Mouse (Mus musculus) lung, embryonic 15.5 days (tissue): ENCODE data around the gene 2310061N02Rik. TPM values are rescaled to one million over a fixed set of nuclear protein-coding genes. Genes with fewer than 3 reads are reported as not detected.

Experiments used
- ATAC-seq: fragments of 200-750 bp; cut with Nextera tagmentation; 2 replicates; pipeline ENCODE4 v1.8.0; 2017; ENCODE audit warnings: moderate number of reproducible peaks, borderline replicate concordance; ENCODE audit not compliant: low FRiP score, low TSS enrichment; ENCODE audit errors: extremely low read depth
- H3K27ac ChIP-seq: fragments of 300-500 bp; sonication (generic); 2 replicates; pipeline ENCODE4 v1.5.1; 2015; ENCODE audit warnings: moderate library complexity, mild to moderate bottlenecking, inconsistent platforms
- H3K27me3 ChIP-seq: fragments of 300-500 bp; sonication (generic); 2 replicates; pipeline ENCODE4 v1.6.1; 2015; ENCODE audit warnings: inconsistent platforms
- H3K36me3 ChIP-seq: fragments of 300-500 bp; sonication (generic); 2 replicates; pipeline ENCODE4 v1.6.1; 2015; ENCODE audit warnings: inconsistent platforms
- H3K4me1 ChIP-seq: fragments of 300-500 bp; sonication (generic); 2 replicates; pipeline ENCODE4 v1.6.1; 2015; ENCODE audit warnings: inconsistent platforms
- H3K4me2 ChIP-seq: fragments of 300-500 bp; sonication (generic); 2 replicates; pipeline ENCODE4 v1.6.1; 2015; ENCODE audit warnings: inconsistent platforms, mild to moderate bottlenecking, moderate library complexity
- H3K4me3 ChIP-seq: fragments of 300-500 bp; sonication (generic); 2 replicates; pipeline ENCODE4 v1.5.1; 2015; ENCODE audit warnings: mild to moderate bottlenecking, inconsistent platforms
- H3K9ac ChIP-seq: fragments of 300-500 bp; sonication (generic); 2 replicates; pipeline ENCODE4 v1.6.1; 2015; ENCODE audit warnings: inconsistent platforms
- H3K9me3 ChIP-seq: fragments of 300-500 bp; sonication (generic); 2 replicates; pipeline ENCODE4 v1.6.1; 2016; ENCODE audit warnings: inconsistent platforms
- WGBS: fragments of 180-500 bp; shearing (Covaris S2); methylation state at CpG from one replicate; pipeline ENCODE4 v1.1.7; 2015; 5-methylcytosine and 5-hydroxymethylcytosine counted together
- polyA plus RNA-seq: library from polyadenylated mRNA; unstranded; fragments of >200 nt; fragmentation: Nextera tagmentation; extraction: Ambion mirVana; gene quantifications from 2 replicates; pipeline ENCODE4 v1.2.1, GENCODE M21; 2015

Gene 2310061N02Rik
- polyA plus RNA-seq, 1 experiment from 2014 or later = not detected

DNA sequence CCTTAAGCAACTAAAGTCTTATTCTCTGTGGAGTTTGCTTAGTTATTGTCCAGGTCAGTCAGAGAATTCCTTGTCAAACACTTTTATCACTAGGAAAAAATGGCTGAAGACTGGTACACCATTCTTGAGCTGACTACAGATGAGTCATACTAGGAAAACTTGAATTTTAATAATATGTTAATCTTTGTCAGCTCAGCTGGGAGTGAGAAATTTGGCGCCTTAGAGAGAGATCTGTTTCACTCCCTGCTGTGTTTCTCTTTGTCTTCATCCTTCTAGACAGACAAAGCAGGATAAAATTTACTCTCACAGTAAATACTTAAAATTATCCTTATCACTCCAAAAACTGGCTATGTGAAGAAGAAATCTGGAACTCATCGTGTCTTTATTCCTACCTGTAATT is 26.5 kb downstream of the 2310061N02Rik start:
- no peak overlapping the region for H3K27ac ChIP-seq
- no peak overlapping the region for H3K4me2 ChIP-seq
- H3K9me3 ChIP-seq = no peaks in the 10 kb centered on the region
- no peaks in the 10 kb centered on the region for H3K4me1 ChIP-seq
- 60% methylated on average over 2 of the region's 2 CpGs for WGBS
- no peaks in the 10 kb centered on the region for H3K27me3 ChIP-seq
- no peak overlapping the region for H3K9ac ChIP-seq
- no peak overlapping the region for H3K4me3 ChIP-seq
- no peak for ATAC-seq
- H3K36me3 ChIP-seq = no peaks in the 10 kb centered on the region

GRCm38 (mm10) chr16:88679099-88679498 is 28.7 kb downstream of the 2310061N02Rik start:
- no peak for ATAC-seq
- no peak overlapping the region for H3K4me3 ChIP-seq
- WGBS = 81% methylated on average over 6 of the region's 6 CpGs

GRCm38 (mm10) chr16:88671571-88671970 is 36.2 kb downstream of the 2310061N02Rik start, which contains the start of gene Krtap27-1:
TSS of gene Krtap27-1 (minus strand) at chr16:88671671.
- Histone ChIP-seq H3K9me3 (no peaks in the 10 kb centered on the region), H3K9ac (no peak within 1 kb of the TSS), H3K4me2 (no peak within 1 kb of the TSS), H3K27me3 (no peaks in the 10 kb centered on the region), H3K4me1 (no peaks in the 10 kb centered on the region), H3K4me3 (no peak within 1 kb of the TSS), H3K27ac (no peak within 1 kb of the TSS), H3K36me3 (no peaks in the 10 kb centered on the region)
- no peak for ATAC-seq
- WGBS = 85% methylated on average over 4 of the region's 4 CpGs

More at GRCm38 (mm10) chr16:88679099-88679498, 28.7 kb downstream of the 2310061N02Rik start:
- Histone ChIP-seq H3K36me3 (no peaks in the 10 kb centered on the region), H3K27me3 (no peaks in the 10 kb centered on the region), H3K4me1 (no peaks in the 10 kb centered on the region), H3K27ac (no peak overlapping the region), H3K4me2 (no peak overlapping the region), H3K9ac (no peak overlapping the region), H3K9me3 (no peaks in the 10 kb centered on the region)

- 0 out of 2 replicates have a peak, but pooled peaks cover 4% of the 10 kb centered on the region for H3K4me1 ChIP-seq
- H3K4me2 ChIP-seq = no peak overlapping the region
- H3K27me3 ChIP-seq = no peaks in the 10 kb centered on the region
- no peaks in the 10 kb centered on the region for H3K9me3 ChIP-seq
- no peak overlapping the region for H3K4me3 ChIP-seq
- ATAC-seq = peak; percentile 39
- WGBS = 32% methylated on average over 1 of the region's 1 CpGs
- H3K27ac ChIP-seq = no peak overlapping the region
- no peak overlapping the region for H3K9ac ChIP-seq
- H3K36me3 ChIP-seq = no peaks in the 10 kb centered on the region
Measured at GRCm38 (mm10) chr16:88657426-88657825, 50.3 kb downstream of the 2310061N02Rik start.

Other genes with a start within 250 kb of the 2310061N02Rik start
- not detected in 2 replicates for gene Cldn17, start 201.0 kb downstream of the 2310061N02Rik start, polyA plus RNA-seq
- 3.2 and 3.7 TPM in 2 replicates for gene Cldn8, start 144.8 kb downstream of the 2310061N02Rik start, polyA plus RNA-seq
- not detected in 2 replicates for gene Krtap24-1, start 95.7 kb downstream of the 2310061N02Rik start, polyA plus RNA-seq
- gene 2310079G19Rik, start 80.3 kb downstream of the 2310061N02Rik start, polyA plus RNA-seq = not detected in 2 replicates
- not detected in 2 replicates for gene Krtap26-1, start 60.2 kb downstream of the 2310061N02Rik start, polyA plus RNA-seq
- not detected in 2 replicates for gene Krtap27-1, start 36.3 kb downstream of the 2310061N02Rik start, polyA plus RNA-seq
- not detected in 2 replicates for gene Krtap13-1, start 20.9 kb upstream of the 2310061N02Rik start, polyA plus RNA-seq
- not detected in 2 replicates for gene Krtap13, start 43.7 kb upstream of the 2310061N02Rik start, polyA plus RNA-seq
- not detected in 2 replicates for gene 2310034C09Rik, start 50.9 kb upstream of the 2310061N02Rik start, polyA plus RNA-seq
- not detected in 2 replicates for gene 2310057N15Rik, start 66.2 kb upstream of the 2310061N02Rik start, polyA plus RNA-seq
- not detected in 2 replicates for gene Gm5965, start 69.9 kb upstream of the 2310061N02Rik start, polyA plus RNA-seq
- not detected in 2 replicates for gene Gm20741, start 104.3 kb upstream of the 2310061N02Rik start, polyA plus RNA-seq
- not detected in 2 replicates for gene Krtap15, start 112.3 kb upstream of the 2310061N02Rik start, polyA plus RNA-seq
- gene Krtap14, start 118.2 kb upstream of the 2310061N02Rik start, polyA plus RNA-seq = not detected in 2 replicates
- not detected in 2 replicates for gene Krtap19-1, start 161.4 kb upstream of the 2310061N02Rik start, polyA plus RNA-seq
- not detected in 2 replicates for gene Krtap19-2, start 166.3 kb upstream of the 2310061N02Rik start, polyA plus RNA-seq
- gene Krtap19-3, start 170.1 kb upstream of the 2310061N02Rik start, polyA plus RNA-seq = not detected in 2 replicates
- gene Krtap19-4, start 177.1 kb upstream of the 2310061N02Rik start, polyA plus RNA-seq = not detected in 2 replicates
- not detected in 2 replicates for gene Krtap19-5, start 188.5 kb upstream of the 2310061N02Rik start, polyA plus RNA-seq
- gene Krtap19-9b, start 224.3 kb upstream of the 2310061N02Rik start, polyA plus RNA-seq = not detected in 2 replicates